Mouse (Mus musculus) embryonic fibroblast, embryonic 13.5 days (primary cell): ENCODE measurements around the gene Ddr2.

Experiments
- CTCF ChIP-seq: IDR thresholded peaks from 2 replicates; pipeline ENCODE4 v1.5.1; 2011; ENCODE audit warnings: mild to moderate bottlenecking, control low read depth, low read length, moderate library complexity, borderline replicate concordance; ENCODE audit not compliant: insufficient read depth
- POLR2A ChIP-seq: IDR thresholded peaks from 2 replicates; pipeline ENCODE4 v1.6.1; 2011; ENCODE audit warnings: low read depth, mild to moderate bottlenecking, control low read depth, low read length, moderate library complexity

GRCm38 (mm10) chr1:169948866-169949265 lies 161.7 kb downstream of the Ddr2 start:
- no peak for TF ChIP-seq CTCF
- TF ChIP-seq POLR2A: no peak
